Mouse (Mus musculus): Measurements from ENCODE around the gene Ctsll3. TPM values are rescaled to one million over a fixed set of nuclear protein-coding genes. Genes with fewer than 3 reads are reported as not detected.

The Ctsll3 gene
- polyA plus RNA-seq, 1 experiment from 2014 or later: not detected

GRCm38 (mm10) chr13:60755251-60755650, 47.4 kb downstream of the Ctsll3 start:
- H3K36me3 ChIP-seq (ENCODE audit: control insufficient read depth, insufficient read depth, low read length): peaks cover 36% of the 10 kb centered on the region
- H3K9me3 ChIP-seq (ENCODE audit: control insufficient read depth, low read length): peaks cover 2% of the 10 kb centered on the region; the same call in 1 of the 2 replicates
- no peaks in the 10 kb centered on the region for H3K4me1 ChIP-seq (ENCODE audit: control insufficient read depth, insufficient read depth, low read depth, low read length)
- no peak for ATAC-seq
- H3K9ac ChIP-seq (ENCODE audit: low read depth, low read length): no peak overlapping the region
- no peak overlapping the region for H3K27ac ChIP-seq (ENCODE audit: low read depth, low read length)
- 83% methylated on average over 2 of the region's 2 CpGs for WGBS
- no peak overlapping the region for H3K4me2 ChIP-seq (ENCODE audit: low read length)
- no peaks in the 10 kb centered on the region for H3K27me3 ChIP-seq (replicated peaks; ENCODE audit: control insufficient read depth, insufficient read depth, low read length)
- no peak overlapping the region for H3K4me3 ChIP-seq (ENCODE audit: low read length)

- H3K4me3 ChIP-seq (ENCODE audit: low read length): no peak overlapping the region
- H3K36me3 ChIP-seq (ENCODE audit: control insufficient read depth, insufficient read depth, low read length): peaks cover 34% of the 10 kb centered on the region
- H3K27me3 ChIP-seq (replicated peaks; ENCODE audit: control insufficient read depth, insufficient read depth, low read length): no peaks in the 10 kb centered on the region
- over 99% methylated on average over 6 of the region's 6 CpGs for WGBS
- no peak for ATAC-seq
- no peak overlapping the region for H3K4me2 ChIP-seq (ENCODE audit: low read length)
- H3K9ac ChIP-seq (ENCODE audit: low read depth, low read length): no peak overlapping the region
- H3K27ac ChIP-seq (ENCODE audit: low read depth, low read length): no peak overlapping the region
- H3K4me1 ChIP-seq (ENCODE audit: control insufficient read depth, insufficient read depth, low read depth, low read length): no peaks in the 10 kb centered on the region
- peaks cover 2% of the 10 kb centered on the region; the same call in 1 of the 2 replicates for H3K9me3 ChIP-seq (ENCODE audit: control insufficient read depth, low read length)
Measured at GRCm38 (mm10) chr13:60753216-60753615, 49.4 kb downstream of the Ctsll3 start.

DNA sequence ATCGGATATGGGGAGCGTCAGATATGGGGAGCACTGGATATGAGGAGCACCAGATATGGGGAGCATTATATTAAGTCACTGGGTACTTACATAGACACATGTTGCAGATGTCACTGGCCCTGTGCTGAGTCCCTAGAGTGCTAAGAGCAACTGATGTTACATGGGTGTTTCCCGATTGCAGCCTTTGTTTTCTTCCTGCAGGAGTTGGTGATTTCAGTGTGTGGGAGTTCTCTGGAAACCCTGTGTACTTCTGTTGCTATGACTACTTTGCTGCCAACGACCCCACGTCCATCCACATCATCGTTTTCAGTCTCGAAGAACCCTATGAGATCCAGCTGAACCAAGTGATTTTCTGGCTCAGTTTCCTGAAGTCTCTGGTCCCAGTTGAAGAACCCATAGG, 51.7 kb downstream of the Ctsll3 start:
- no peak overlapping the region for H3K4me2 ChIP-seq (ENCODE audit: low read length)
- no peak for ATAC-seq
- H3K4me1 ChIP-seq (ENCODE audit: control insufficient read depth, insufficient read depth, low read depth, low read length): no peaks in the 10 kb centered on the region
- H3K9ac ChIP-seq (ENCODE audit: low read depth, low read length): no peak overlapping the region
- H3K9me3 ChIP-seq (ENCODE audit: control insufficient read depth, low read length): peaks cover 2% of the 10 kb centered on the region; the same call in 1 of the 2 replicates
- no peak overlapping the region for H3K4me3 ChIP-seq (ENCODE audit: low read length)
- peaks cover 26% of the 10 kb centered on the region for H3K36me3 ChIP-seq (ENCODE audit: control insufficient read depth, insufficient read depth, low read length)
- no peaks in the 10 kb centered on the region for H3K27me3 ChIP-seq (replicated peaks; ENCODE audit: control insufficient read depth, insufficient read depth, low read length)
- H3K27ac ChIP-seq (ENCODE audit: low read depth, low read length): no peak overlapping the region
- 89% methylated on average over 7 of the region's 7 CpGs for WGBS

- Histone ChIP-seq H3K4me2 (ENCODE audit: low read length) (no peak overlapping the region), H3K36me3 (ENCODE audit: control insufficient read depth, insufficient read depth, low read length) (peaks cover 23% of the 10 kb centered on the region), H3K4me1 (ENCODE audit: control insufficient read depth, insufficient read depth, low read depth, low read length) (peaks cover 3% of the 10 kb centered on the region; the same call in 1 of the 2 replicates), H3K27me3 (replicated peaks; ENCODE audit: control insufficient read depth, insufficient read depth, low read length) (no peaks in the 10 kb centered on the region), H3K4me3 (ENCODE audit: low read length) (no peak overlapping the region), H3K27ac (ENCODE audit: low read depth, low read length) (no peak overlapping the region), H3K9ac (ENCODE audit: low read depth, low read length) (no peak overlapping the region), H3K9me3 (ENCODE audit: control insufficient read depth, low read length) (peaks cover 2% of the 10 kb centered on the region; the same call in 1 of the 2 replicates)
- WGBS: 87% methylated on average over 2 of the region's 2 CpGs
- ATAC-seq: no peak
Measured at GRCm38 (mm10) chr13:60748556-60748955, 54.1 kb downstream of the Ctsll3 start.

Other genes with a start within 250 kb of the Ctsll3 start
- 33.2 and 39.4 TPM in 2 replicates for gene Dapk1, start 200.9 kb downstream of the Ctsll3 start, polyA plus RNA-seq (2015; fragmentation: Nextera tagmentation; extraction: Ambion mirVana)
- not detected in 2 replicates for gene BC051665, start 16.5 kb downstream of the Ctsll3 start, polyA plus RNA-seq (2015; fragmentation: Nextera tagmentation; extraction: Ambion mirVana)
- 0.33 TPM in 1 of 2 replicates, not detected in the other for gene 4930486L24Rik, start 61.6 kb upstream of the Ctsll3 start, polyA plus RNA-seq (2015; fragmentation: Nextera tagmentation; extraction: Ambion mirVana)
- gene Gm49392, start 94.0 kb upstream of the Ctsll3 start, polyA plus RNA-seq (2015; fragmentation: Nextera tagmentation; extraction: Ambion mirVana): 0.35 TPM in 1 of 2 replicates, not detected in the other
- 1.6 and 1.9 TPM in 2 replicates for gene Ctla2b, start 94.6 kb upstream of the Ctsll3 start, polyA plus RNA-seq (2015; fragmentation: Nextera tagmentation; extraction: Ambion mirVana)
- not detected in 2 replicates for gene Tpbpb, start 102.0 kb upstream of the Ctsll3 start, polyA plus RNA-seq (2015; fragmentation: Nextera tagmentation; extraction: Ambion mirVana)
- 0.36 TPM in 1 of 2 replicates, not detected in the other for gene Gm49393, start 132.7 kb upstream of the Ctsll3 start, polyA plus RNA-seq (2015; fragmentation: Nextera tagmentation; extraction: Ambion mirVana)
- 0.65 and 1.3 TPM in 2 replicates for gene Gm49391, start 133.7 kb upstream of the Ctsll3 start, polyA plus RNA-seq (2015; fragmentation: Nextera tagmentation; extraction: Ambion mirVana)
- 18.7 and 26.9 TPM in 2 replicates for gene Ctla2a, start 133.8 kb upstream of the Ctsll3 start, polyA plus RNA-seq (2015; fragmentation: Nextera tagmentation; extraction: Ambion mirVana)
- not detected in 2 replicates for gene Tpbpa, start 139.1 kb upstream of the Ctsll3 start, polyA plus RNA-seq (2015; fragmentation: Nextera tagmentation; extraction: Ambion mirVana)
- gene Ctsj, start 203.1 kb upstream of the Ctsll3 start, polyA plus RNA-seq (2015; fragmentation: Nextera tagmentation; extraction: Ambion mirVana): not detected in 2 replicates
- not detected in 2 replicates for gene Ctsq, start 237.8 kb upstream of the Ctsll3 start, polyA plus RNA-seq (2015; fragmentation: Nextera tagmentation; extraction: Ambion mirVana)